Mouse (Mus musculus) gastrocnemius, adult 2 months (tissue): ENCODE data around the gene 2310034G01Rik. TPM values are rescaled to one million over a fixed set of nuclear protein-coding genes. Genes with fewer than 3 reads are reported as not detected.

ENCODE experiments used
- DNase-seq: peaks from one replicate; pipeline ENCODE4 v3.0.0; 2022
- H3K27ac ChIP-seq: fragments of 200-600 bp; 2 replicates; pipeline ENCODE4 v1.8.1; 2022; ENCODE audit warnings: mild to moderate bottlenecking
- H3K4me3 ChIP-seq: fragments of 200-600 bp; 2 replicates; pipeline ENCODE4 v1.8.1; 2022; ENCODE audit warnings: mild to moderate bottlenecking, moderate library complexity
- CTCF ChIP-seq: fragments of 200-600 bp; IDR thresholded peaks from 2 replicates; pipeline ENCODE4 v1.8.1; 2022; ENCODE audit warnings: antibody characterized with exemption, mild to moderate bottlenecking, moderate library complexity
- intact Hi-C: fragments of 180-260 bp; cut with DNase I; formaldehyde crosslinking; loops from one replicate; pipeline ENCODE4 v1.15.1; 2025
- total RNA-seq, 2 experiments: library from RNA; stranded (reverse); gene quantifications; 2 replicates each; pipeline ENCODE4 v1.2.3; 2021

The 2310034G01Rik gene
- total RNA-seq, 2 experiments from 2014 or later: 0.17 to 0.18 TPM

DNA sequence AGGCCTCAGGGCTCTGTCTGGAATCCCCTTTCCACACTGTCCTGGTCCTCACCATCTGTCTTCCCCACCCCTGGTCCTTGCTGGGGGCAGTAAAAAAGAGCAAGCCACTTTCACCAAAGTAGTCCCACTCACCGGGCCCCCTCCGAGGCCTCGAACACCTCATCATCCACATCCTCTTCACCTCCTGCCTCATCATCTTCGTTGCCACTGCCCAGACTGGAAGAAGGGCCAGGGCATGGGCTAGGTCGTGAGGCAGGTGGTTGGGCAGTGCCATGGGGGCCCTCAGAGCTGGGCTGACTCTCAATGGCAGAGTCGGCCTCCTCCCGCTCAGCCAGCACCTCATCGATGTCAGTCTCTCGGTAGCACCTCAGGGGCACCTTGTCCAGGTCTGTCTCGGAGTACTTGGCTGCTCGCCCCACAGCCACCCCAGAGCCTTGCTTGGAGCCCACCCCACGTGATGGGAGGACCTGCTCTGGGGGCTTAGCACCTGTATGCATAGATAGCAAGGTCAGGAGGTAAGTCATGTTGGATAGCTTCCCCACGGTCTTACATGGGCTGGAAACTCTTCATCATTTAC, 27.0 kb downstream of the 2310034G01Rik start:
- TF ChIP-seq CTCF: no peak
- no peak overlapping the region for H3K27ac ChIP-seq
- intact Hi-C loops: no loop called here
- no peak for DNase-seq
- H3K4me3 ChIP-seq: no peak overlapping the region

DNA sequence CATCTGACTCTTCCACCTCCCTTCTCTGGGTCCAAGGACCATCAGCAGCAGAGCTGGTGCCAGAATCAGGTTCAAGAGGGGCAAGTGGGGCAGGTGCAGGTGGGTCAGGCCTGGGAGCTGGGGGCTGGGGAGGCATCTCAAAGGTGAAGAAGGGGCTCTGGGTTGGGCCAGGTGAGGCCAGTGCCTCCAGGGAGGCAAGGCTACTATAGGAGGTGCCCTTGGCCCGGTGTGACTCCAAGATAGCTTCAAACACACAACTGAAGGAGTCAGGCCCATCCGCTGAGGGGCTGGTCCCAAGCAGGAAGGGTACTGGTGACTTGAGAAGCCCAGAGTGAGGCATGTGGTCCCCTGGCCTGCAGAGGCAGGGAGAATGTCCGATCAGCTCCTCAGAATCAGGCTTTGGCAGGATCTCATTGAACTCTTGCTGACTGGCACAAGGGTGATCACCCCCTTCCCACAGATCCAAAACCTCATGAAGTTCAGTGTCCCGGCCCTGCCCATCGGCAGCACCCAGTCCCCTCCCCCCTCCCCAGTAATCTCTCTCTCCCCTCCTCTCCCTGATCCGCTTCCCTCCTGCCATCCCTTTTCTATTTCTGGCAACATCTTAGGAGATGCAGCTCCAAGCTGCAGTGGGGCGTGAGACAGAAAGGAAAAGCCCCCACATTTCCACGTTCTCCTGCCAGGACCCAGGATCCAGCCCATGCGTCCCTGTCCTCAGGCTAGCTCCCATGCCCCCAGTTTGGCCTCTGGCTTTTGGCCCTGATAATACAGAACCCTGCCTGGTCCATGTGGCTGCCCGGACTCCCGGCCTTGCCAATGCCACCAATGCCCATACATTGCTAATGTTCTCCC, 27.7 kb downstream of the 2310034G01Rik start:
- intact Hi-C loops: no loop called here
- H3K27ac ChIP-seq: no peak overlapping the region
- no peak for DNase-seq
- no peak overlapping the region for H3K4me3 ChIP-seq
- no peak for TF ChIP-seq CTCF

DNA sequence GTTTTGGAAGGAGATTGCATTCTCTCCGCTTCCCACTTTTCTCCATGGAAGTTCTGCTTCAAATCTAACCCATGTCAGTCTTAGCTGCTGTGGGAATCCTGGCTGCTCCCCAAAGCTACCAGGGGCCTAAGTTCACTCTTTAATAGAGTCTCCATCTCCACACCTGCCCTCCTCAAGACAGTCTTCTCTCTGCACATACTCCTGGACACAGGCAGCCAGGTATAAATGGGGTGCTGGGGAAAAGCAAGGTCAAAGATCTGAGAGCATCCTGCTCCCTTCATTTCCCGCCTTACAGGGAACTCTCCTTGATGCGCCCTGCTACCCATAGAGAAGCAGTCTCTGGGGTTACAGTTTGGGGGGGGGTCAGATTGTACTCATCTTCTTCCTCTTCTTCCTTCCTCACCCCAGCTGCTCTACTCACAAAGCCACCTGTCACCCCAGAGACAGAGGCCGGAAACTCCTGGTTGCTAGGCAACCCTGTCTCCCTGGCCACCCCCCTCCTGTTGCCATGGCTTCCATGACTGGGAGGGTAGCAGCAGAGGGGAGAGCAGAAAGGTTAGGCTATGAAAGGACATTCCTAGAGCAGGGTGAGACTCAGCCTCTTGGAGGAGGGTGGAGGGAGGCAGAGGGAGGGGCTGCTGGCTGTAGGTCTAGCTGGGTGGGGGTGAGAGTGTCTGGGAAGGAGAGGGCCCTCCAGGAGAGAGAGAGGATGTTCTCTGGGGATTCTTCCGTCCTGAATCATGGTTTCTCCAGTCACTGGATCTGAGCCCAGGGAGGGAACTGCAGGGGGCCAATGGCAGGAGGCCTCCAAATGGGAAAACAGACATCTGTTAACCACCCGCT, 28.8 kb downstream of the 2310034G01Rik start:
- Histone ChIP-seq H3K27ac (no peak overlapping the region), H3K4me3 (no peak overlapping the region)
- no peak for TF ChIP-seq CTCF
- no peak for DNase-seq
- intact Hi-C loops: no loop called here

DNA sequence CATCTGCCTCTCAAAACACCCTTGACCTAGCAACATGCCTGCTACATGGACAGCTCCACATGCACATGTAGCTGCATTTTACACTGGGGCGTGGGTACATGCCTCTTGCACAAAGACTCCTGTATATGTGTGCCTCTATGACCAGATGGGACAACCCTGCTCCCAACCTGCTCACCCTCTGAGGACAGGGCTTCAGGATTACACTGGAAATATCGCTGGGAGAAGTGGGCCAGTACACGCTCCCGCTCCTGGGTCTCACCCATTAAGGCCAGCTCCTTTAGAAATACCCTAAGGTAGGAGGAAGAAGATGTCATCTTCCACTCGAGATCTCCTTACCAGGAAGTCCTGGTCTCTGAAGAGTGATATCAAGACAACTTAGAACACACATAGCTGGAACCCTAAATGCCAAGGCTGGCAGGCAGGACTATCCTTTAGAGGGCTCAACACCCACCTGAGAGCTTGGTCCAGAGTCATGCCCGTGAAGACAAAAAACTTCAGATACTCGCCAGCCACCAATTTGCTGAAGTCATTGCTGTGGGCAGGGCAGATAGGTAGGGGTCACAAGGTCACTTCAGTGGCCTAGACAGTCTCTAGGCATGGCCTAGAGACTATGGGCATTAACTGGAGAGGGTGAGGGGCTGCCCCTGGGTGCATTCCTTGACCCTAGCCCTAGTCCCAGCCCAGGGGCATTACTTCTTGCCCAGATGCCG, 29.9 kb downstream of the 2310034G01Rik start:
- no peak for TF ChIP-seq CTCF
- Histone ChIP-seq H3K27ac (no peak overlapping the region), H3K4me3 (no peak overlapping the region)
- peak; percentile 10 for DNase-seq
- intact Hi-C loops: no loop called here

DNA sequence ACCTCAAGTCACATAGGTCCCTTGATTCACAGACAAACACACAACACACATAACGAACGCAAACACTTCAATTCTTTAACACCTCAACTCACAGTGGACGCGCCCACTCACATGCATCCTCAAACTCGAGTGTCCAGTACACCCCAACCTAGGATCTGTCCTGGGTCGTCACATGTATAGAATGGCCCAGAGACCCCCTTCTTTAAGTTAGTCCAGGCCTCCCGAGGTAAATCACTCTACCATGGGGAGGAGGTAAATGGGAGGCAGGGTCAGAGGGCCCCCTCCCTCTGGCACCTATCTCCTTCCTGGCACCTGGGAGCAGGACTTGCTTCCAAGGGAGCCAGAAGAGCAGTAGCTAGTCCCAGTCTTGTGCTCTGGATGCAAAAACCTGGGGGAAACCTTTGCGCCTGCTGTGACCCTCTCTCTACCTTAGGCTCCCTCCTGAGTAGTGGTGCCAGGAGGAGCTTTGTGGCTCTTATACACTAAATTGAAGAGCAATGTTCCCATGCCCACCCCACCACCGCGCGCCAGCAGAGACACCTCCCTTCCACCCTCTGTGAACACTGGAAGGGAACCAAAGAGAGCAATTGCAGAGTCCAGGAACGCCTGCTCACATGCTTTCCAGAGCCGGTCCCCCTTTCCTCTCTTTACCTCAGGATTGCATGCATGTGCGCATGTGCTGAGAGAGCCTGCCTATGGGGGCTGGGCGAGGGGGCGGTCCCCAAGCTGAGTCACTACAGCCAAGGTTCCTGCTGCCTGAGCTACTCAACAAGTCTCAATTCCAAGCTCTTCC, 31.3 kb downstream of the 2310034G01Rik start:
- H3K4me3 ChIP-seq: no peak overlapping the region
- TF ChIP-seq CTCF: no peak
- H3K27ac ChIP-seq: no peak overlapping the region
- intact Hi-C loops: no loop called here
- peak; percentile 60 for DNase-seq

DNA sequence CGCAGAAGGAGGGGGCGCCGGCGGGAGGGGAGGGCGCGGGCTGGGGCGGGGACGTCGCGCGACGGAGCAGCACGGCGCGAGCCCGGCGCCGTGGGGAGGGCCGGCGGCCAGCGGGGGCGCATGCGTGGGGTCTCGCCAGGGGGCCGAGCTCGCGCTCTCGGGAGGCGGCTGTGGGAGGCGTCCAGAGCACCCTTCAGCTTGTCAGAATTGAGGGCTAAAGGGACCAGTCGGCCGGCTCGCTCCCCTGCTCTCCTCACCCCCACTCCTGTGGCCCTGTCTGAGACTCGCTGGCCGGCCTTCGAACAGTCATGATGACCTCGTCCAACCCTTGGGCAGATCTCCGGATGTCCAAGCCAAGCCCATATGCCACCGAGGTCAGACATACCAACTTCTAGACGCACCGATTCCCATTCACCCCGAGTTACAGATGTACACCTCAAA, 32.1 kb downstream of the 2310034G01Rik start:
- no peak for TF ChIP-seq CTCF
- Histone ChIP-seq H3K27ac (no peak overlapping the region), H3K4me3 (peak overlapping the region; percentile 63)
- DNase-seq: no peak
- intact Hi-C loops: no loop called here

DNA sequence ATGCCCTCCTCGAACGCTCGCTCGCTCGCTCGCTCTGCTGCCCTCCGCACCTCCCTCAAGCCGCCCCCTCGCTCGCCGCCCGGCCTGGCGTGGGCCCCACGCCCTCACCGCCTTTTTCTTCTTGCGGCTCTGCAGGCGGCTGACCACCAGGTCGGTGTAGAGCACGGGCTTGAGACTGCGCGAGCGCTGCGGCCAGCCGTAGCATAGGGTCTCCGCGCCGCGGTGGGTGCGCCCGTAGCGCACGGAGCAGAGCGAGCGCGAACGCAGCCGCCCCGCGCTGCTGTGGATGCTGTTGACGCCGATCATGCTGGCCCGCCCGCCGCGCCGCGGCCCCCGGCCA, 32.6 kb downstream of the 2310034G01Rik start:
- H3K27ac ChIP-seq: no peak overlapping the region
- no peak for TF ChIP-seq CTCF
- no peak for DNase-seq
- H3K4me3 ChIP-seq: peak overlapping the region; percentile 63
- intact Hi-C loops: no loop called here

DNA sequence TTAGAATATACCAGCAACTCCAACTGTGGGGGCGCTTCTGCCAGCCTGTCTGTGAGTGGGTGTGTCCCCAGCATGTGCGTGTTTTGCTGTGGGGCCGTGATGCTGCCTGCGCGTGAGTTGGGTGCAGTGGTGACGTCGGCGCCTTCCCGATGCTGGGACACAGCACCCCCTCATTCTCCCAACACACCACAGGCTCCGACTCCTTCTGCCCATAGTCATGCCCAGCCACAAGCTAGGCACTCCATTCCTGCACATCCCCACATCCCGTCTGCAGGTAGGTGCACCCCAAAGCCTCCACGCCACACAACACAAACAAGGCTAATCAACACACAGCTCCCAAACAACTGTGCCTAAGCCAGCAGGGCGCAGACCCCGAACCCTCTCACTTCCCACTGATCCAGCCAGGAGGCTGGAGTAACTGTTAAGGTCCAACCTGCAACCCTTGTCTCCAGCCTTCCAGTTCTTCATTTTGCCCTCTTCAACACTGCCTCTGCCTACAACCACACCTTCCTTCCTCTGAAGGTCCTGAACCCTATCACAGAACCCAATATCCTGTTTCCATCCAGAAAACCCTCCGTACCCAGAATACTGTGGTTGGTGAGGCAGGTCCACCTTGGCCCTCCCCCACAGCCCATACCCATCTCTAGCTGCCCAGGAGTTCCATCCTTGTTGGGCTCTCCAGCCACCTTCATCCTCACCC, 33.1 kb downstream of the 2310034G01Rik start:
- H3K4me3 ChIP-seq: peak overlapping the region; percentile 63
- no peak for TF ChIP-seq CTCF
- DNase-seq: no peak

DNA sequence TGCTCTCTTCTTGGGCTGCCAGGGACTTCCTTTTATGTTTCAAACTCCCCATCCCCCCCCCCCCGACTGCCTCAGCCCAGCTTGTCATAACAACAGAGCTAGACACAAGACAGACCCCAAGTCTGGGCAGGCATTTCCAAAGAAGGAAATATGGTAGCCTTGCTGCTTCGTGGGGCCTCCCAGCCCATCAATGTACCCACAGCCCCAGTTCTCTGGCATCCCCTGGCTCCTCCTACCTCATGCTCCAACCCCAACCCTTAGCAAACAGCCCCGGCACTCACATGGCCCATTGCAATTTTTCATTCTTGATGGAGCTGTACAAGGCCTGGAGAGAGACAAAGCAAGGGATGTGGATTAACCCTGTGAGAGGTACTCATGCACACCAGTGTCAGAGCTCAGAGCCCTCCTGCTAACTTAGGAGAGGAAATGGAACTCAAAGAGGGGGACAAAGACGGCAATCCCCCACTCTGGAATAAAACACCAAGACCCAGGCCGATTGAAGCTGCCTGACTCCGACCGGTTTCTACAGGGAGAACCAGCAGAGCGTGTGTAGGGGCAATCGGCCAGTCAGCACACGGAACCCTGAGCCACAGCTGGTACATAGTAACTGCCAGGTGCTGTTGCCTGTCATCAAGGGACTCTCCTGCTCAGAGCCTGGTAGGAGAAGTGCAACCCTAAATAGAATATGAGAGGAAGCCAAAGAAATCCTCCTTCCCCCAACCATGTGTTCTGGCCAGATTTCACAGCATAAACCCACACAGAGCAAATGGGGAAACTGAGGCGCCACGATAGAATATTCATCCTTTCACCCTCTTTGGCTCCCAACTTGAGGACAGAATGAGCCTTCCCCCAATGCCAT, 34.1 kb downstream of the 2310034G01Rik start:
- no peak overlapping the region for H3K27ac ChIP-seq

More for the DNA sequence above, 33.1 kb downstream of the 2310034G01Rik start:
- H3K27ac ChIP-seq: no peak overlapping the region
- intact Hi-C loops: no loop called here

More for the DNA sequence above, 34.1 kb downstream of the 2310034G01Rik start:
- intact Hi-C loops: no loop called here
- no peak for TF ChIP-seq CTCF
- DNase-seq: no peak
- no peak overlapping the region for H3K4me3 ChIP-seq
